Mouse (Mus musculus): Measurements from ENCODE around the gene Olfr1306. TPM values are rescaled to one million over a fixed set of nuclear protein-coding genes. Genes with fewer than 3 reads are reported as not detected.

Olfr1306 gene
- polyA plus RNA-seq (2015; fragmentation: Nextera tagmentation; extraction: Ambion mirVana): not detected in 2 replicates

- ATAC-seq (ENCODE audit: low FRiP score): no peak
- 93% methylated on average over 1 of the region's 1 CpGs for WGBS
Measured at GRCm38 (mm10) chr2:111916171-111916570, at the start of gene Olfr1306. TSS of gene Olfr1306 (minus strand) at chr2:111916271.

GRCm38 (mm10) chr2:111964844-111965243 lies 48.8 kb upstream of the Olfr1306 start, which contains the start of gene Olfr1308:
TSS of gene Olfr1308 (minus strand) at chr2:111964944.
- Histone ChIP-seq H3K4me1 (no peaks in the 10 kb centered on the region), H3K27me3 (replicated peaks) (no peaks in the 10 kb centered on the region), H3K9me3 (replicated peaks) (no peaks in the 10 kb centered on the region), H3K9ac (replicated peaks) (no peak within 1 kb of the TSS), H3K36me3 (no peaks in the 10 kb centered on the region), H3K4me2 (no peak within 1 kb of the TSS), H3K27ac (replicated peaks) (no peak within 1 kb of the TSS), H3K4me3 (replicated peaks) (no peak within 1 kb of the TSS)
- WGBS: 47% methylated on average over 1 of the region's 1 CpGs
- ATAC-seq (ENCODE audit: low FRiP score): no peak

More at GRCm38 (mm10) chr2:111916171-111916570, at the start of gene Olfr1306:
- Histone ChIP-seq H3K4me3 (replicated peaks) (no peak within 1 kb of the TSS), H3K36me3 (no peaks in the 10 kb centered on the region), H3K9ac (replicated peaks) (no peak within 1 kb of the TSS), H3K4me1 (no peaks in the 10 kb centered on the region), H3K4me2 (no peak within 1 kb of the TSS), H3K27me3 (replicated peaks) (no peaks in the 10 kb centered on the region), H3K27ac (replicated peaks) (no peak within 1 kb of the TSS), H3K9me3 (replicated peaks) (no peaks in the 10 kb centered on the region)

- H3K4me2 ChIP-seq: no peak within 1 kb of the TSS
- H3K27ac ChIP-seq (replicated peaks): no peak within 1 kb of the TSS
- ATAC-seq (ENCODE audit: low FRiP score): no peak
- H3K36me3 ChIP-seq: no peaks in the 10 kb centered on the region
- no peaks in the 10 kb centered on the region for H3K27me3 ChIP-seq (replicated peaks)
- no peaks in the 10 kb centered on the region for H3K9me3 ChIP-seq (replicated peaks)
- no peak within 1 kb of the TSS for H3K9ac ChIP-seq (replicated peaks)
- WGBS: 83% methylated on average over 1 of the region's 1 CpGs
- no peaks in the 10 kb centered on the region for H3K4me1 ChIP-seq
- H3K4me3 ChIP-seq (replicated peaks): no peak within 1 kb of the TSS
Measured at GRCm38 (mm10) chr2:111949340-111949739, 33.3 kb upstream of the Olfr1306 start, which contains the start of gene Olfr1307. TSS of gene Olfr1307 (minus strand) at chr2:111949440.

GRCm38 (mm10) chr2:111877049-111877448 lies 39.0 kb downstream of the Olfr1306 start, which contains the start of gene Olfr1305:
TSS of gene Olfr1305 (minus strand) at chr2:111877149.
- Histone ChIP-seq H3K4me2 (no peak within 1 kb of the TSS), H3K27me3 (replicated peaks) (no peaks in the 10 kb centered on the region), H3K36me3 (no peaks in the 10 kb centered on the region), H3K9me3 (replicated peaks) (no peaks in the 10 kb centered on the region), H3K9ac (replicated peaks) (no peak within 1 kb of the TSS), H3K27ac (replicated peaks) (no peak within 1 kb of the TSS), H3K4me3 (replicated peaks) (no peak within 1 kb of the TSS), H3K4me1 (no peaks in the 10 kb centered on the region)
- WGBS: 91% methylated on average over 2 of the region's 2 CpGs
- ATAC-seq (ENCODE audit: low FRiP score): no peak

Other genes starting within 250 kb of the Olfr1306 start
- not detected in 2 replicates for gene Olfr1301, start 165.3 kb downstream of the Olfr1306 start, polyA plus RNA-seq (2015; fragmentation: Nextera tagmentation; extraction: Ambion mirVana)
- gene Olfr1302, start 138.8 kb downstream of the Olfr1306 start, polyA plus RNA-seq (2015; fragmentation: Nextera tagmentation; extraction: Ambion mirVana): not detected in 2 replicates
- gene Olfr1303, start 95.9 kb downstream of the Olfr1306 start, polyA plus RNA-seq (2015; fragmentation: Nextera tagmentation; extraction: Ambion mirVana): not detected in 2 replicates
- not detected in 2 replicates for gene Olfr1305, start 39.1 kb downstream of the Olfr1306 start, polyA plus RNA-seq (2015; fragmentation: Nextera tagmentation; extraction: Ambion mirVana)
- 0.01 TPM in 1 of 2 replicates, not detected in the other for gene Olfr1307, start 33.2 kb upstream of the Olfr1306 start, polyA plus RNA-seq (2015; fragmentation: Nextera tagmentation; extraction: Ambion mirVana)
- not detected in 2 replicates for gene Olfr1308, start 48.7 kb upstream of the Olfr1306 start, polyA plus RNA-seq (2015; fragmentation: Nextera tagmentation; extraction: Ambion mirVana)
- gene Olfr1309, start 74.0 kb upstream of the Olfr1306 start, polyA plus RNA-seq (2015; fragmentation: Nextera tagmentation; extraction: Ambion mirVana): not detected in 2 replicates
- not detected in 2 replicates for gene Olfr1310, start 96.4 kb upstream of the Olfr1306 start, polyA plus RNA-seq (2015; fragmentation: Nextera tagmentation; extraction: Ambion mirVana)
- not detected in 2 replicates for gene Olfr1311, start 108.1 kb upstream of the Olfr1306 start, polyA plus RNA-seq (2015; fragmentation: Nextera tagmentation; extraction: Ambion mirVana)
- gene Olfr1312, start 134.0 kb upstream of the Olfr1306 start, polyA plus RNA-seq (2015; fragmentation: Nextera tagmentation; extraction: Ambion mirVana): not detected in 2 replicates
- not detected in 2 replicates for gene Olfr1313, start 161.6 kb upstream of the Olfr1306 start, polyA plus RNA-seq (2015; fragmentation: Nextera tagmentation; extraction: Ambion mirVana)
- not detected in 2 replicates for gene Olfr1314, start 180.5 kb upstream of the Olfr1306 start, polyA plus RNA-seq (2015; fragmentation: Nextera tagmentation; extraction: Ambion mirVana)
- not detected in 2 replicates for gene Olfr1315-ps1, start 199.2 kb upstream of the Olfr1306 start, polyA plus RNA-seq (2015; fragmentation: Nextera tagmentation; extraction: Ambion mirVana)
- gene Olfr1316, start 218.7 kb upstream of the Olfr1306 start, polyA plus RNA-seq (2015; fragmentation: Nextera tagmentation; extraction: Ambion mirVana): not detected in 2 replicates
- gene Olfr1317, start 224.1 kb upstream of the Olfr1306 start, polyA plus RNA-seq (2015; fragmentation: Nextera tagmentation; extraction: Ambion mirVana): not detected in 2 replicates
- not detected in 2 replicates for gene Olfr1318, start 237.9 kb upstream of the Olfr1306 start, polyA plus RNA-seq (2015; fragmentation: Nextera tagmentation; extraction: Ambion mirVana)